Mouse (Mus musculus) ES-E14 (cell line): ENCODE measurements around the gene Hs3st1. TPM values are rescaled to one million over a fixed set of nuclear protein-coding genes. Genes with fewer than 3 reads are reported as not detected.

Experiments used
- DNase-seq: peaks from one replicate; pipeline ENCODE4 v3.0.0-alpha.2; 2013; ENCODE audit warnings: low read depth, low spot score
- H3K27ac ChIP-seq: 2 replicates; pipeline ENCODE4 v1.5.1; 2012; ENCODE audit warnings: low read depth, mild to moderate bottlenecking, low read length, moderate library complexity, mixed read lengths; ENCODE audit not compliant: poor library complexity, insufficient read depth, severe bottlenecking
- H3K36me3 ChIP-seq: 2 replicates; pipeline ENCODE4 v1.6.1; 2012; ENCODE audit warnings: mild to moderate bottlenecking, low read length, moderate library complexity, mixed read lengths; ENCODE audit not compliant: control insufficient read depth, poor library complexity, insufficient read depth, severe bottlenecking
- H3K4me1 ChIP-seq, 2 experiments: fragments of 150-350 bp in 1 of 2; sonication (generic) in 1 of 2; 2 replicates each; pipeline ENCODE4 v1.6.1; 2012; ENCODE audit warnings: low read length in 2 of 2, mild to moderate bottlenecking in 1 of 2, mixed read lengths in 1 of 2; ENCODE audit not compliant: control insufficient read depth in 2 of 2, insufficient read depth in 2 of 2, poor library complexity in 1 of 2
- H3K4me3 ChIP-seq, 2 experiments: fragments of 150-350 bp in 1 of 2; sonication (generic) in 1 of 2; 2 replicates each; pipeline ENCODE4 v1.5.1; 2012; ENCODE audit warnings: low read length in 2 of 2, low read depth in 1 of 2, mild to moderate bottlenecking in 1 of 2, mixed read lengths in 1 of 2; ENCODE audit not compliant: insufficient read depth in 1 of 2, poor library complexity in 1 of 2, severe bottlenecking in 1 of 2
- H3K9ac ChIP-seq: 2 replicates; pipeline ENCODE4 v1.6.1; 2012; ENCODE audit warnings: low read depth, mild to moderate bottlenecking, low read length, mixed read lengths; ENCODE audit not compliant: poor library complexity, insufficient read depth, severe bottlenecking
- H3K9me3 ChIP-seq: fragments of 150-350 bp; sonication (generic); 2 replicates; pipeline ENCODE4 v1.6.1; 2012; ENCODE audit warnings: low read depth, mild to moderate bottlenecking, low read length; ENCODE audit not compliant: control insufficient read depth, insufficient read depth
- CHD2 ChIP-seq: IDR thresholded peaks from 2 replicates; pipeline ENCODE4 v1.6.1; 2014; ENCODE audit warnings: mild to moderate bottlenecking, low read depth, low read length, inconsistent platforms
- HCFC1 ChIP-seq: IDR thresholded peaks from 2 replicates; pipeline ENCODE4 v1.6.1; 2012; ENCODE audit warnings: low read length, inconsistent platforms, borderline replicate concordance; ENCODE audit not compliant: insufficient read depth
- MAFK ChIP-seq: IDR thresholded peaks from 2 replicates; pipeline ENCODE4 v1.6.1; 2014; ENCODE audit warnings: mild to moderate bottlenecking, low read depth, low read length, inconsistent platforms; ENCODE audit not compliant: insufficient read depth
- ZC3H11A ChIP-seq: IDR thresholded peaks from 2 replicates; pipeline ENCODE4 v1.6.1; 2012; ENCODE audit warnings: low read depth, mild to moderate bottlenecking, inconsistent platforms, low read length, borderline replicate concordance
- ZNF384 ChIP-seq: IDR thresholded peaks from 2 replicates; pipeline ENCODE4 v1.6.1; 2012; ENCODE audit warnings: low read depth, low read length, inconsistent platforms
- in situ Hi-C, 2 experiments: fragments of 600-800 bp; cut with MboI; formaldehyde crosslinking; loops; one replicate each; pipeline ENCODE4 v1.15.1; 2025; ENCODE audit warnings: low sequenced_read_pairs in 2 of 2, inconsistent platforms in 1 of 2; ENCODE audit not compliant: unreplicated experiment in 2 of 2
- total RNA-seq: library from RNA; depleted of rRNA; stranded (reverse); fragments of 300-350 nt; gene quantifications from 2 replicates; pipeline ENCODE4 v1.2.3, GENCODE M21; 2012

Gene Hs3st1
- total RNA-seq, 1 experiment: 6.9 TPM

GRCm38 (mm10) chr5:39736843-39737242 lies 18.4 kb downstream of the Hs3st1 start:
- Histone ChIP-seq H3K4me1 (no peaks in the 10 kb centered on the region), H3K27ac (no peak overlapping the region), H3K4me3 (no peak overlapping the region), H3K9ac (no peak overlapping the region), H3K9me3 (no peaks in the 10 kb centered on the region), H3K36me3 (no peaks in the 10 kb centered on the region)
- in situ Hi-C loops: no loop called here
- DNase-seq: no peak
- no peak for TF ChIP-seq CHD2
- no peak for TF ChIP-seq HCFC1
- no peak for TF ChIP-seq ZNF384
- no peak for TF ChIP-seq ZC3H11A
- no peak for TF ChIP-seq MAFK

GRCm38 (mm10) chr5:39733750-39734443 lies 21.4 kb downstream of the Hs3st1 start:
- TF ChIP-seq HCFC1 (no peak), ZC3H11A (no peak), CHD2 (no peak), ZNF384 (no peak), MAFK (no peak)
- no peaks in the 10 kb centered on the region for H3K36me3 ChIP-seq

DNA sequence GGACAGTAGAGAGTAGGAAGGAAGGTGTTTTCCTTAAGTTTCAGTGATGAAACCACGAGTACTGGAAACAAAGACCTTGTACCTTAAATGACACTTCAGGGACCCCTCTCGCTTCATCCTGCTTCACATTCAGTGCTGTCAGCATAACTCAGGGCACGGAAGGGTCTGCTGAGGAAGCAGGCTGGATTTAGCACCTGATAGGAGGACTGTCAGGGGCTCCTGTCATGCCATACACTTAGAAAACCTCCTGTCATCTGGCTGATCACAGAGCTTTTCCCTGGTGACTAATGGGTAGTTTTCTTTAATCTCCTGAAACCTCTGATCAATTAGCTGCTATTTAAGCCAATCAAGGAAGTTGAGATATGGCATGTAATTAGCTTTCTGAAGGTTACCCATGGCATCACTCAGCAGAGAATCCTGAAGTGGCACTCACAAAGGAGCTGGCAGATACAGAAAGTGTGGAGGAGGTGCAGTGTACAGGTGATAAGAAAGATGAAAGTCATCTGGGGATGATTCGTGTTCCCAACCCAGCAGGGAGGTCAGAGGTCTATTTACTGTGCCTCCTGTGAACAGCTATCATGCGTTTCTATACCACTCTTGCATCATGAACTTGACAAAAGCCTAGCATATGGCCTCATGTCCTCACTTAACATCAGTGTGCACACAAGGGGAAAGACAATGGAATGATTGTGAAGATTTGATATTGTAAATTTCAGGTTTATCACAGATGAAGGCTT lies 22.1 kb downstream of the Hs3st1 start:
- H3K4me3 ChIP-seq: no peak overlapping the region
- H3K4me1 ChIP-seq: no peaks in the 10 kb centered on the region
- TF ChIP-seq HCFC1: no peak
- no peak for TF ChIP-seq ZNF384
- no peak for TF ChIP-seq MAFK
- no peaks in the 10 kb centered on the region for H3K36me3 ChIP-seq
- H3K27ac ChIP-seq: no peak overlapping the region
- H3K9me3 ChIP-seq: no peaks in the 10 kb centered on the region
- DNase-seq: no peak
- H3K9ac ChIP-seq: no peak overlapping the region
- in situ Hi-C loops: no loop called here

More at GRCm38 (mm10) chr5:39733750-39734443, 21.4 kb downstream of the Hs3st1 start:
- no peaks in the 10 kb centered on the region for H3K4me1 ChIP-seq
- in situ Hi-C loops: no loop called here
- H3K27ac ChIP-seq: no peak overlapping the region
- no peak for DNase-seq
- H3K9me3 ChIP-seq: no peaks in the 10 kb centered on the region
- no peak overlapping the region for H3K4me3 ChIP-seq
- H3K9ac ChIP-seq: no peak overlapping the region

- TF ChIP-seq HCFC1 (no peak), ZNF384 (no peak), MAFK (no peak), ZC3H11A (no peak), CHD2 (no peak)
- in situ Hi-C loops: no loop called here
- DNase-seq: no peak
- no peaks in the 10 kb centered on the region for H3K9me3 ChIP-seq
- no peak overlapping the region for H3K27ac ChIP-seq
- H3K9ac ChIP-seq: no peak overlapping the region
- no peaks in the 10 kb centered on the region for H3K4me1 ChIP-seq
- H3K36me3 ChIP-seq: no peaks in the 10 kb centered on the region
- no peak overlapping the region for H3K4me3 ChIP-seq
Measured at GRCm38 (mm10) chr5:39715694-39716550, 39.4 kb downstream of the Hs3st1 start.
